Mouse (Mus musculus): ENCODE measurements around the gene Maco1. TPM values are rescaled to one million over a fixed set of nuclear protein-coding genes. Genes with fewer than 3 reads are reported as not detected.

The Maco1 gene
- 10 to 100 TPM; 42.0 to 48.0 TPM for total RNA-seq (2021)

GRCm38 (mm10) chr4:134853259-134853636, at the start of gene Maco1:
Gene Maco1 (minus strand): TSS chr4:134853345.
- peak; percentile 99 for DNase-seq (ENCODE audit: extremely low spot score in 1 of 2, low spot score in 1 of 2)

GRCm38 (mm10) chr4:134901126-134901525, 48.0 kb upstream of the Maco1 start:
- no peak for DNase-seq (ENCODE audit: extremely low spot score in 1 of 2, low spot score in 1 of 2)

GRCm38 (mm10) chr4:134897256-134897655, 44.1 kb upstream of the Maco1 start:
- DNase-seq (ENCODE audit: extremely low spot score in 1 of 2, low spot score in 1 of 2) = no peak

- DNase-seq (ENCODE audit: extremely low spot score in 1 of 2, low spot score in 1 of 2) = peak; percentile 26 to 62
Observed at GRCm38 (mm10) chr4:134892096-134892495, 39.0 kb upstream of the Maco1 start.

GRCm38 (mm10) chr4:134884364-134884763, 31.2 kb upstream of the Maco1 start:
- no peak for DNase-seq (ENCODE audit: extremely low spot score in 1 of 2, low spot score in 1 of 2)

- no peak for DNase-seq (ENCODE audit: extremely low spot score in 1 of 2, low spot score in 1 of 2)
Observed at GRCm38 (mm10) chr4:134883808-134884207, 30.7 kb upstream of the Maco1 start.

GRCm38 (mm10) chr4:134883266-134883665, 30.1 kb upstream of the Maco1 start:
- peak in 1 of 2 experiments; percentile 11 for DNase-seq (ENCODE audit: extremely low spot score in 1 of 2, low spot score in 1 of 2)

GRCm38 (mm10) chr4:134880041-134880440, 26.9 kb upstream of the Maco1 start:
- DNase-seq (ENCODE audit: extremely low spot score in 1 of 2, low spot score in 1 of 2) = peak in 1 of 2 experiments; percentile 35

- peak; percentile 47 to 83 for DNase-seq (ENCODE audit: extremely low spot score in 1 of 2, low spot score in 1 of 2)
Observed at GRCm38 (mm10) chr4:134879410-134879981, 26.4 kb upstream of the Maco1 start.

- DNase-seq (ENCODE audit: extremely low spot score in 1 of 2, low spot score in 1 of 2) = no peak
Observed at GRCm38 (mm10) chr4:134876171-134876570, 23.0 kb upstream of the Maco1 start.

- no peak for DNase-seq (ENCODE audit: extremely low spot score in 1 of 2, low spot score in 1 of 2)
Observed at GRCm38 (mm10) chr4:134871950-134872349, 18.8 kb upstream of the Maco1 start.

GRCm38 (mm10) chr4:134871477-134871876, 18.3 kb upstream of the Maco1 start:
- DNase-seq (ENCODE audit: extremely low spot score in 1 of 2, low spot score in 1 of 2) = no peak

- DNase-seq (ENCODE audit: extremely low spot score in 1 of 2, low spot score in 1 of 2) = no peak
Observed at GRCm38 (mm10) chr4:134869815-134870375, 16.8 kb upstream of the Maco1 start.

GRCm38 (mm10) chr4:134869068-134869730, 16.1 kb upstream of the Maco1 start:
- no peak for DNase-seq (ENCODE audit: extremely low spot score in 1 of 2, low spot score in 1 of 2)

GRCm38 (mm10) chr4:134868490-134868889, 15.3 kb upstream of the Maco1 start:
- no peak for DNase-seq (ENCODE audit: extremely low spot score in 1 of 2, low spot score in 1 of 2)

GRCm38 (mm10) chr4:134868065-134868464, 14.9 kb upstream of the Maco1 start:
- DNase-seq (ENCODE audit: extremely low spot score in 1 of 2, low spot score in 1 of 2) = no peak

- no peak for DNase-seq (ENCODE audit: extremely low spot score in 1 of 2, low spot score in 1 of 2)
Observed at GRCm38 (mm10) chr4:134867661-134868060, 14.5 kb upstream of the Maco1 start.

- DNase-seq (ENCODE audit: extremely low spot score in 1 of 2, low spot score in 1 of 2) = no peak
Observed at GRCm38 (mm10) chr4:134867213-134867612, 14.1 kb upstream of the Maco1 start.

GRCm38 (mm10) chr4:134865789-134866188, 12.6 kb upstream of the Maco1 start:
- DNase-seq (ENCODE audit: extremely low spot score in 1 of 2, low spot score in 1 of 2) = no peak

GRCm38 (mm10) chr4:134865340-134865739, 12.2 kb upstream of the Maco1 start:
- DNase-seq (ENCODE audit: extremely low spot score in 1 of 2, low spot score in 1 of 2) = no peak

GRCm38 (mm10) chr4:134863937-134864729, 11.0 kb upstream of the Maco1 start, which contains the start of gene Rhd:
Gene Rhd (plus strand): TSS chr4:134864536.
- DNase-seq (ENCODE audit: extremely low spot score in 1 of 2, low spot score in 1 of 2) = no peak

Data from layer of hippocampus, postnatal 25 days (tissue).